Mouse (Mus musculus): ENCODE results near the gene Prcc. TPM values are rescaled to one million over a fixed set of nuclear protein-coding genes. Genes with fewer than 3 reads are reported as not detected.

The Prcc gene
- polyA plus RNA-seq, 1 experiment from 2014 or later = 15.6 TPM

- Histone ChIP-seq H3K36me3 (ENCODE audit: control insufficient read depth, insufficient read depth, low read length) (no peaks in the 10 kb centered on the region), H3K27ac (ENCODE audit: low read depth, low read length) (no peak overlapping the region), H3K9me3 (ENCODE audit: control insufficient read depth, low read length) (no peaks in the 10 kb centered on the region), H3K9ac (ENCODE audit: low read depth, low read length) (no peak overlapping the region), H3K4me2 (replicated peaks; ENCODE audit: low read depth, low read length) (no peak overlapping the region), H3K4me3 (ENCODE audit: low read length) (no peak overlapping the region), H3K4me1 (ENCODE audit: control insufficient read depth, insufficient read depth, low read length) (0 out of 2 replicates have a peak, but pooled peaks cover 5% of the 10 kb centered on the region), H3K27me3 (ENCODE audit: control insufficient read depth, insufficient read depth, low read length) (peaks cover 12% of the 10 kb centered on the region)
- 46% methylated on average over 6 of the region's 6 CpGs for WGBS
- peak; percentile 20; the same call in 1 of the 2 replicates for ATAC-seq (ENCODE audit: low FRiP score, low TSS enrichment)
Observed at GRCm38 (mm10) chr3:87816166-87816565, 69.2 kb downstream of the Prcc start.

GRCm38 (mm10) chr3:87812873-87813272 is 72.5 kb downstream of the Prcc start:
- ATAC-seq (ENCODE audit: low FRiP score, low TSS enrichment) = no peak
- H3K27me3 ChIP-seq (ENCODE audit: control insufficient read depth, insufficient read depth, low read length) = peaks cover 45% of the 10 kb centered on the region
- peaks cover 13% of the 10 kb centered on the region; the same call in 1 of the 2 replicates for H3K4me1 ChIP-seq (ENCODE audit: control insufficient read depth, insufficient read depth, low read length)
- H3K36me3 ChIP-seq (ENCODE audit: control insufficient read depth, insufficient read depth, low read length) = no peaks in the 10 kb centered on the region
- no peak overlapping the region for H3K4me3 ChIP-seq (ENCODE audit: low read length)
- H3K9me3 ChIP-seq (ENCODE audit: control insufficient read depth, low read length) = no peaks in the 10 kb centered on the region
- no peak overlapping the region for H3K4me2 ChIP-seq (replicated peaks; ENCODE audit: low read depth, low read length)
- H3K9ac ChIP-seq (ENCODE audit: low read depth, low read length) = no peak overlapping the region
- no peak overlapping the region for H3K27ac ChIP-seq (ENCODE audit: low read depth, low read length)
- WGBS = 35% methylated on average over 10 of the region's 10 CpGs

GRCm38 (mm10) chr3:87812413-87812812 is 73.0 kb downstream of the Prcc start:
- 83% methylated on average over 4 of the region's 4 CpGs for WGBS
- Histone ChIP-seq H3K9ac (ENCODE audit: low read depth, low read length) (no peak overlapping the region), H3K4me3 (ENCODE audit: low read length) (no peak overlapping the region), H3K9me3 (ENCODE audit: control insufficient read depth, low read length) (no peaks in the 10 kb centered on the region), H3K4me1 (ENCODE audit: control insufficient read depth, insufficient read depth, low read length) (peaks cover 13% of the 10 kb centered on the region; the same call in 1 of the 2 replicates), H3K36me3 (ENCODE audit: control insufficient read depth, insufficient read depth, low read length) (no peaks in the 10 kb centered on the region), H3K27me3 (ENCODE audit: control insufficient read depth, insufficient read depth, low read length) (peaks cover 46% of the 10 kb centered on the region), H3K27ac (ENCODE audit: low read depth, low read length) (no peak overlapping the region), H3K4me2 (replicated peaks; ENCODE audit: low read depth, low read length) (no peak overlapping the region)
- no peak for ATAC-seq (ENCODE audit: low FRiP score, low TSS enrichment)

- no peak for ATAC-seq (ENCODE audit: low FRiP score, low TSS enrichment)
- Histone ChIP-seq H3K4me3 (ENCODE audit: low read length) (no peak overlapping the region), H3K4me2 (replicated peaks; ENCODE audit: low read depth, low read length) (no peak overlapping the region), H3K27me3 (ENCODE audit: control insufficient read depth, insufficient read depth, low read length) (peaks cover 50% of the 10 kb centered on the region), H3K36me3 (ENCODE audit: control insufficient read depth, insufficient read depth, low read length) (no peaks in the 10 kb centered on the region), H3K4me1 (ENCODE audit: control insufficient read depth, insufficient read depth, low read length) (peaks cover 13% of the 10 kb centered on the region; the same call in 1 of the 2 replicates), H3K9ac (ENCODE audit: low read depth, low read length) (no peak overlapping the region), H3K9me3 (ENCODE audit: control insufficient read depth, low read length) (no peaks in the 10 kb centered on the region), H3K27ac (ENCODE audit: low read depth, low read length) (no peak overlapping the region)
- 83% methylated on average over 8 of the region's 8 CpGs for WGBS
Observed at GRCm38 (mm10) chr3:87811297-87811696, 74.1 kb downstream of the Prcc start.

GRCm38 (mm10) chr3:87809322-87809962 is 76.0 kb downstream of the Prcc start:
- no peaks in the 10 kb centered on the region for H3K36me3 ChIP-seq (ENCODE audit: control insufficient read depth, insufficient read depth, low read length)
- H3K9me3 ChIP-seq (ENCODE audit: control insufficient read depth, low read length) = no peaks in the 10 kb centered on the region
- peak overlapping the region; percentile 45 for H3K4me2 ChIP-seq (replicated peaks; ENCODE audit: low read depth, low read length)
- H3K4me1 ChIP-seq (ENCODE audit: control insufficient read depth, insufficient read depth, low read length) = peaks cover 13% of the 10 kb centered on the region; the same call in 1 of the 2 replicates
- peak overlapping the region; percentile 17 for H3K4me3 ChIP-seq (ENCODE audit: low read length)
- H3K27me3 ChIP-seq (ENCODE audit: control insufficient read depth, insufficient read depth, low read length) = peaks cover 64% of the 10 kb centered on the region
- no peak overlapping the region for H3K9ac ChIP-seq (ENCODE audit: low read depth, low read length)
- peak; percentile 77 for ATAC-seq (ENCODE audit: low FRiP score, low TSS enrichment)
- no peak overlapping the region for H3K27ac ChIP-seq (ENCODE audit: low read depth, low read length)
- 4% methylated on average over 28 of the region's 28 CpGs for WGBS

Other genes with a start within 250 kb of the Prcc start
- gene Lrrc71, start 137.0 kb downstream of the Prcc start, polyA plus RNA-seq (2014; fragmentation: Nextera tagmentation; extraction: Ambion mirVana) = 0.87 and 0.89 TPM in 2 replicates
- gene Ntrk1, start 90.4 kb downstream of the Prcc start, polyA plus RNA-seq (2014; fragmentation: Nextera tagmentation; extraction: Ambion mirVana) = 5.3 and 5.4 TPM in 2 replicates
- gene Insrr, start 88.7 kb downstream of the Prcc start, polyA plus RNA-seq (2014; fragmentation: Nextera tagmentation; extraction: Ambion mirVana) = 0.95 and 0.97 TPM in 2 replicates
- gene Pear1, start 61.3 kb downstream of the Prcc start, polyA plus RNA-seq (2014; fragmentation: Nextera tagmentation; extraction: Ambion mirVana) = 25.3 and 41.0 TPM in 2 replicates
- gene Sh2d2a, start 38.9 kb downstream of the Prcc start, polyA plus RNA-seq (2014; fragmentation: Nextera tagmentation; extraction: Ambion mirVana) = 0.22 TPM in 1 of 2 replicates, not detected in the other
- 231 and 254 TPM in 2 replicates for gene Hdgf, start 20.7 kb upstream of the Prcc start, polyA plus RNA-seq (2014; fragmentation: Nextera tagmentation; extraction: Ambion mirVana)
- 76.7 and 81.0 TPM in 2 replicates for gene Mrpl24, start 33.9 kb upstream of the Prcc start, polyA plus RNA-seq (2014; fragmentation: Nextera tagmentation; extraction: Ambion mirVana)
- 34.6 and 45.5 TPM in 2 replicates for gene Isg20l2, start 44.7 kb upstream of the Prcc start, polyA plus RNA-seq (2014; fragmentation: Nextera tagmentation; extraction: Ambion mirVana)
- 19.3 and 21.6 TPM in 2 replicates for gene Rrnad1, start 45.1 kb upstream of the Prcc start, polyA plus RNA-seq (2014; fragmentation: Nextera tagmentation; extraction: Ambion mirVana)
- 113 and 169 TPM in 2 replicates for gene Crabp2, start 63.1 kb upstream of the Prcc start, polyA plus RNA-seq (2014; fragmentation: Nextera tagmentation; extraction: Ambion mirVana)
- gene Nes, start 85.5 kb upstream of the Prcc start, polyA plus RNA-seq (2014; fragmentation: Nextera tagmentation; extraction: Ambion mirVana) = 14.8 and 26.1 TPM in 2 replicates
- not detected in 2 replicates for gene Bcan, start 114.6 kb upstream of the Prcc start, polyA plus RNA-seq (2014; fragmentation: Nextera tagmentation; extraction: Ambion mirVana)
- gene Hapln2, start 142.0 kb upstream of the Prcc start, polyA plus RNA-seq (2014; fragmentation: Nextera tagmentation; extraction: Ambion mirVana) = not detected in 2 replicates
- gene Gpatch4, start 157.5 kb upstream of the Prcc start, polyA plus RNA-seq (2014; fragmentation: Nextera tagmentation; extraction: Ambion mirVana) = 48.1 and 48.6 TPM in 2 replicates
- 159 and 171 TPM in 2 replicates for gene Naxe, start 172.9 kb upstream of the Prcc start, polyA plus RNA-seq (2014; fragmentation: Nextera tagmentation; extraction: Ambion mirVana)
- not detected in 2 replicates for gene Ttc24, start 192.7 kb upstream of the Prcc start, polyA plus RNA-seq (2014; fragmentation: Nextera tagmentation; extraction: Ambion mirVana)
- gene Iqgap3, start 196.4 kb upstream of the Prcc start, polyA plus RNA-seq (2014; fragmentation: Nextera tagmentation; extraction: Ambion mirVana) = 15.5 and 20.9 TPM in 2 replicates